Mouse (Mus musculus): Measurements from ENCODE around the gene Ccdc8. TPM values are rescaled to one million over a fixed set of nuclear protein-coding genes. Genes with fewer than 3 reads are reported as not detected.

The Ccdc8 gene
- total RNA-seq, 2 experiments from 2014 or later: 1.3 to 3.8 TPM

- peak; percentile 97 for ATAC-seq (replicated peaks; ENCODE audit: poor library complexity)
Measured at GRCm38 (mm10) chr7:16974018-16974417, 18.5 kb upstream of the Ccdc8 start.

DNA sequence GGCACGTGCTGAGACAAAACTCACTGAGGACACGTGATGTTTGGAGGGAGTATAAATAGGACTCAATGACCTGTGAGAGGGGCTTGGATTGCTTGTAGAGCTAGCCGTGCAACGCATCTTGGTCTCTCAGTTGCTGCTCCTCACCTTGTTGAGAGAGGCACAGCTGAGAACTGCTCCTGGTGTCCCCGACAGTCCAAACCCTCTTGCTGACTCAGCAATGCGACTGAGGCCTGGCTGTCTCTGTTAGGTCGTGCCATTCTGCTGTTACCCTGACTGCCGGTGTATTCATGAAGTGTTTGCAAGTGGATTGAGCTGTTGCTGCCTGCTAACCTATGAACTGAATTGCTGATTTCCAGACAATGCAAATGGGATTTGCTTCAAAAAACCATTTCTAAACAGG, 16.2 kb upstream of the Ccdc8 start:
- no peak for ATAC-seq (replicated peaks; ENCODE audit: poor library complexity)

- no peak for ATAC-seq (replicated peaks; ENCODE audit: poor library complexity)
Measured at GRCm38 (mm10) chr7:16978173-16978572, 14.3 kb upstream of the Ccdc8 start.

DNA sequence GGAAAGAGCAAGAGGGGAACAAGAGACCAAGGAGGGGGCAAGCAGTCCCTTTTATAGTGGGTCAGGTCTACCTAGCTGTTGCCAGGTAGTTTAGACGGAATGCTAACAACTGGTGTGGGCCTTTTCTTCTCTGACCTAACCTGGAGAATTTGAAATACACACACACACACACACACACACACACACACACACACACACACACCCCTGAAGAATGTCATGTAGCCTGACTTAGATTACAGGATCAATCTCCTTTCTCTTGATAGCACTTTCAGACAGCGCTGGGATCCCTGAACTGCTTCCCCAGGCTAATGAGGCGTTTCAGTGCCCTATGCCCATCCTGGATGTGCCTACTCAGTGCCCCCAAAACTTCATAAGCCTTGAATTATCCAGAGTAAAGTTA, 13.9 kb upstream of the Ccdc8 start:
- no peak for ATAC-seq (replicated peaks; ENCODE audit: poor library complexity)

GRCm38 (mm10) chr7:16980348-16980747, 12.2 kb upstream of the Ccdc8 start:
- peak; percentile 63 for ATAC-seq (replicated peaks; ENCODE audit: poor library complexity)

GRCm38 (mm10) chr7:16982859-16983568, 9.5 kb upstream of the Ccdc8 start, which contains the start of gene Gm42372:
Gene Gm42372 (plus strand): TSS chr7:16983086.
- ATAC-seq (replicated peaks; ENCODE audit: poor library complexity): peak; percentile 64

GRCm38 (mm10) chr7:16987541-16988149, 4.9 kb upstream of the Ccdc8 start:
- no peak for ATAC-seq (replicated peaks; ENCODE audit: poor library complexity)

GRCm38 (mm10) chr7:16988405-16988804, 4.1 kb upstream of the Ccdc8 start:
- no peak for ATAC-seq (replicated peaks; ENCODE audit: poor library complexity)

GRCm38 (mm10) chr7:16990006-16990744, 2.3 kb upstream of the Ccdc8 start:
- peak; percentile 47 for ATAC-seq (replicated peaks; ENCODE audit: poor library complexity)

DNA sequence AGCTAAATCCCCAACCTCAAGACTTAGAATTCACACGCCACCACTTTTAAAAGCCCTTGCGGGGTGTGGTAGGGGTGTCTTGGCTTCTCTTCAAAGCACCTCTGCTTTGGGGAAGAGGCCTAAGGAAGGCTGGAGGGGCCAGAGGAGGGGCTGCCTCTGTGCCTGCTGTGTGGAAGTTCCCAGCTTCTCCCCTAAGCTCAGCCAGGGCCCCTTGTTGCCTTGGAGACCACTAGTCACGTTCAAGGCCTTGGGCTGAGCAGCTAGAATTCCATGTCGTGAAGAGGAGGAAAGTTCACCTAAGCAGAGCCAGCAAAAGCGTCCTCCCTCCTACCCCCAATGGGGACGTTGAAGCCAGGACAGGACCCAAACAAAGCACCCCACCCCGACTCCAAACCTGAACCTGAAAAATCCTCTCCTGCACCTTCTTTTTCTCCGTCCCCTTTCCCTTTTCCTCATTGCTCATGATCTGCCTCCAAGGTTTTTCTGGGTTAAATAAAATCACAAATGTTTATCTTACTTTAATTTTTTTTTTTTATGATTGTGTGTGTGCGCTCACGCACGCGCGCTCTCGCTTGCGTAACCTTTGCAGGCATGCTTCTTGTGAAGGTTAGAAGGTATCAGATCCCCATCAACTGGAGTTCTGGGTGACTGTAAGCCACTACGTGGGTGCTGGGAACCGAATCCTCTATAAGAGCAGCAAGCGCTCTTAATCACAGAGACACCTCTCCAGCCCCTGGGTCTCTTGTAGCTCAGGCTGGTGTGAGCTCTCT, 642 bp upstream of the Ccdc8 start:
- peak; percentile 23; the same call in 1 of the 2 replicates for ATAC-seq (replicated peaks; ENCODE audit: poor library complexity)

- peak; percentile 84 for ATAC-seq (replicated peaks; ENCODE audit: poor library complexity)
Measured at GRCm38 (mm10) chr7:16993651-16994399, 1.3 kb downstream of the Ccdc8 start.

DNA sequence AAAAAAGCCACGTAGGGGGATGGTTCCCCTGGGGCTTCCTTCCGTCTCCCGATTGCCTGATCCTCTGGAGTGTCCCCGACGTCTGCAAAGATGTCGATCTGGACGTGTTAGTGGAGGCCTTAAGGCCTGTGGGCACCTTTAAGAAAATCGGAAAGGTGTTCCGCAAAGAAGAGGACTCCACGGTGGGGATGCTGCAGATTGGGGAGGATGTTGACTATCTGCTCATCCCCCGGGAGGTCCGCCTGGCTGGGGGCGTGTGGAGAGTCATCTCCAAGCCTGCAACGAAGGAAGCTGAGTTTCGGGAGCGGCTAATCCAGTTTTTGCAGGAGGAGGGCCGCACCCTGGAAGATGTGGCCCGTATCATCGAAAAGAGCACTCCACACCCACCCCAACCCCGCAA, 1.9 kb downstream of the Ccdc8 start:
- no peak for ATAC-seq (replicated peaks; ENCODE audit: poor library complexity)

DNA sequence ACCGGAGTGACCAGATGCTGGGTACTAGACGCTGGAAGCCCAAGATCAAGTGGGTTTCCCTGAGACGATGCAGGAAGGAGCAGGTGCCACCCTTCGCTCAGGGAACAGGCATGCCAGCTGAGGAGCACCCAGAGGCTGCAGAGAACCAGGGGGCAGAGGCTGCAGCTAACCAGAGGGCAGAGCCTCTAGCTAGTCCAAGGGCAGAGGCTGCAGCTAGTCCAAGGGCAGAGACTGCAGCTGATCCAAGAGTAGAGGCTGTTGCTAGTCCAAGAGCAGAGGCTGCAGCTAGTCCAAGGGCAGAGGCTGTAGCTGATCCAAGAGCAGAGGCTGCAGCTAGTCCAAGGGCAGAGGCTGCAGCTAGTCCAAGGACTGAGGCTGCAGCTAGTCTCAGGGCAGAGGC, 2.8 kb downstream of the Ccdc8 start:
- no peak for ATAC-seq (replicated peaks; ENCODE audit: poor library complexity)

DNA sequence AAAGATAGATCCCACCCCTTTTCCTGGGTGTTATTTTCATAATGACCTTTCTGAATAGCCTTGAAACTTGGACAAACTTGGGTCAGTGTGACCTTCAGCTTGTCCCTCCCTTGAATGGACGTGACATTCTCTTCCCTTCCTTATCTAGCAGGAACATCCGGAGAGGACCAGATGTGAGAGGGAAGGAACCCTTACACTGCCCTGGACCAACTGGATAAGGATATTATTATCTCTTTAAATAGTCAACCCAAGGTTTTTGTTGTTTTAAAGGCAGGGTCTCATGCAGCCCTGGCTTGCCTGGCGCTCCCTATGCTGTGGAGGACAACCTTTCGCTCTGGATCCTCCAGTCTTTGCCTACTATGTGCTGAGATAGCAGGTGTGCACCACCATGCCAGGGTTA, 6.7 kb downstream of the Ccdc8 start:
- peak; percentile 3; the same call in 1 of the 2 replicates for ATAC-seq (replicated peaks; ENCODE audit: poor library complexity)

GRCm38 (mm10) chr7:16999650-17000049, 7.1 kb downstream of the Ccdc8 start:
- ATAC-seq (replicated peaks; ENCODE audit: poor library complexity): peak; percentile 61

DNA sequence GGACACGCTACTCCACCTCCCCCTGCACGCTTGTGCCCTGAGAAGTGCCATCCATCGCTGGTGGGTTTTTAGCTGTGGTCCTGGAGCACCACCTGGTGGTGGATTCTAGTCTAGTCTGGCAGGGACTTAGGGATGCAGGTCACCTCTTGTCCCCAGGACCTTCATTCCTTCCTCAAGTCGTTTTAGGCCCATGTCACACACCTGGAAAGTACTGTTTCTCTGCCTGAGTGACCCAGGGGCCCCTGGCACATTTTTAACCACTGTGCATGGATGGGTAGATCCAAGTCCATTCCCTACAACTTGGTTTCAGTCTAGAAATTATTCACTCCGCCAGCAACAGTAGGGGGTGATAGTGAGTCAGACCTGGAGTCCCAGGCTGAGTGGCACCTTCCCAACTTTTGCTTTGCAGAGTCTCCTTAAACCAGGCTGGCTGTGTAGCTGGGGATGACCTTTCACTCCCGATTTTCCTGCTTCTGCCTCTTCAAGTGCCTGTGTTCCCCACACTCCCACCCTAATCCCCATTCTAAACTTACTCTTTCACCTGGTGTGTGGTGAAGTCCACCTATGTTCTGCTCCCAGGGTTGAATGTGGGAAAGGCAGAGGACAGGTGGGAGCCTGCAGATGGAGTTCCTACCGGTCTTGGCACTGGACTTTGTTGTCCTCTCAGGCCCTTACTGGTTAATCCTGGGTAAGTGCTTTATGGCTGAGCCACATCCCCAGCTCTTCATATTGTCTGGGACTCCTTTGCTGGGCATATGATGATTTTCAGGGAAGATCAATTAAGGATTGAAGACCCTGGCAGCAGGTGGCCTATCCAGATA, 10.1 kb downstream of the Ccdc8 start:
- ATAC-seq (replicated peaks; ENCODE audit: poor library complexity): peak; percentile 86

- ATAC-seq (replicated peaks; ENCODE audit: poor library complexity): peak; percentile 20; the same call in 1 of the 2 replicates
Measured at GRCm38 (mm10) chr7:17003230-17003960, 10.9 kb downstream of the Ccdc8 start.

DNA sequence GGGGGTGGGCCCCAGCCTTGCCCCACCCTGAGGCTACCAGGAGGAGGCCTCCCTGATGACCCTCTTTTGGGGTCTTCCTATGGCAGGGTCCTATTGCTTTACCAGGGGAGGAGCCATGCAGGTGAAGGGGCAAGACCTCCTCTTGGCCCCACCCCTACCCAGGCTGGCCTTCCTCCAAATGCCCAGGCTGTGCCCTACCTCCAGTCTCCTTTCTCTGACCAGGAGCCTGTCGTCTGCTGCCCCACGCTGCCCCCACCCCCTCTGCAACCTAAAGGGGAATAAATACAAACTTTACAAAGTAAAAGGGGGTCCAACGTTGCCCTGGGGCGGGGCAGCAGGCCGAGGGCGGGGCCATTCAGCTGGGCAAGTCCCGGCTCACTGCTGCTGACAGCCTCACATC, 12.2 kb downstream of the Ccdc8 start:
- ATAC-seq (replicated peaks; ENCODE audit: poor library complexity): no peak

GRCm38 (mm10) chr7:17007300-17007699, 14.8 kb downstream of the Ccdc8 start:
- ATAC-seq (replicated peaks; ENCODE audit: poor library complexity): peak; percentile 83
